Mouse (Mus musculus) heart, adult 8-10 months (tissue): Measurements from ENCODE around the gene Dync1i1. TPM values are rescaled to one million over a fixed set of nuclear protein-coding genes. Genes with fewer than 3 reads are reported as not detected.

ENCODE experiments used
- DNase-seq: peaks from one replicate; pipeline ENCODE4 v3.0.0; 2022; ENCODE audit warnings: low spot score
- total RNA-seq, 4 experiments: library from RNA; stranded (reverse); gene quantifications; 2 replicates each; pipeline ENCODE4 v1.2.4; 2022

Dync1i1 gene
- total RNA-seq, 4 experiments from 2014 or later = 0.37 to 1.0 (median 0.52) TPM

GRCm38 (mm10) chr6:5855526-5855925 lies 130.1 kb downstream of the Dync1i1 start:
- DNase-seq = no peak

DNA sequence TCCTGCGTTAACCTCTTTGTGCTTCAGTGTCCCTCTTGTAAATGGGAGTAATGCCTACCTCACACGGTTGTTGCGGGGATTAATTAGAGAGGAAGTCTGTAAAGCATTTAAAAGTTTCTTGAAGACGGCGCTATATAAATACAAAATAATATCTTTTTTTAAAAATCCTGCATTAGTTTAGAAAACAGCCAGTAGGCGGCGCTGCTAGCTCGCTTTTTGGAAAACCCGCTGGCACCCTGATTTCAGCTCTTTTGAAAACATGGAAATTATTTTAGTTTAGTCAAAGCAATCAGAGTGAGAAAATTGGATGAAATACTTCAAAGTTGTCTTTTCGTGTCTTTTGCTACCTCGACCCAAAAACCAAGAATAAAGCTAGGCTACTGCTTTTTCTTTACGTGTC lies 132.9 kb downstream of the Dync1i1 start:
- peak; percentile 11 for DNase-seq

DNA sequence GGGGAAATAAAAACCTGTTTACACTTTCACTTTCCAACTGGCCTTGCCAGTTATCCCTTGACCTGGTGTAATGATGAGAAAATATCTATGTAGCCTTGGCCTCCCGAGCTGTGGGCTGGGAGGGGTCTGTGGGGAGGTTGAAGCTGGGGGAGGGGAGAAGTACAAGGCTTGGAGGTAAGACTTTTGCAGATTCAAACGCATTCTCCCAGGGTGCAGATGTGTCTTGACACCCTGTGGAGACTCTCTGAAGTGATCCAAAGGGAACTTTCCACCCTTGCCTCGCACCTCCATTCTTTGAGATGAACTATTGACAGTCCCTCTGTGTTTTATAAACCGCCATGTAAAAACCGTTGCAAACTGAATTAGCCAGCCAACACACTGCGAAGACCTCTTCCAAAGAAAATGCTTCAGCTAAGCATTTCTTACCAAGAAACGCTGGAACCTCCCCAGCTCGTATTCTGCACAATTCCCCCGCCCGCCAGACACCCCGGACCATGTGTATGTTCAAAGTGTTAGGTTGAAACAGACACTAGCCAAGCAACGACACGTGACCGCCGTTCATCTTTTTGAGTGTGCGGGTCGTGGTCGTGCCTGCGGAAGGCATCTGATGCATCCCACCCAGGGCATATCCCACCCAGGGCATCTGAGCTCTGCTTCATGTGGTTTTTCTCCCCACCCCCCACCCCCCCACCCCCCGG lies 133.6 kb downstream of the Dync1i1 start:
- DNase-seq = no peak

GRCm38 (mm10) chr6:5859630-5860029 lies 134.2 kb downstream of the Dync1i1 start:
- DNase-seq = no peak

- DNase-seq = no peak
These were observed 140.7 kb downstream of the Dync1i1 start for GRCm38 (mm10) chr6:5866091-5866490.

- DNase-seq = no peak
These were observed 141.8 kb downstream of the Dync1i1 start for GRCm38 (mm10) chr6:5867221-5867620.

DNA sequence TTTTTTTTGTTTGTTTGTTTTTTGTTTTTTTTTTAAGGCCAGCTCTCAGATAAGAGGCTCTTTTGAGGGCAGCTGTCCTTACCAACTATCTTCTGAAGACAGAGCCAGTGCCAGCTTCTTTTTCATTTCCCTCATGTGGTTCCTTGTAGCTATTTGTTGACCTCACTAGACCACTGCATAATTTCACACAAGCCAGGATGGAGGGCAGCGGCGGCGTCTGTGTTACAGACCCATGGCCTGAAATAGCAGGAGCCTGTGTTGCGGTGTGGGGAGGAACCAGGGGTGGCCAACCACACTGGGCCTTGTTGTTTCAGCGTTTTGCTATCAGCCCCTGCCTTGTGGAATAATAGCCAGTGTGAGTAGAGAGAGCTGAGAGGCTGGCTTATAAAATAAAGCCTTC lies 145.6 kb downstream of the Dync1i1 start:
- DNase-seq = no peak

DNA sequence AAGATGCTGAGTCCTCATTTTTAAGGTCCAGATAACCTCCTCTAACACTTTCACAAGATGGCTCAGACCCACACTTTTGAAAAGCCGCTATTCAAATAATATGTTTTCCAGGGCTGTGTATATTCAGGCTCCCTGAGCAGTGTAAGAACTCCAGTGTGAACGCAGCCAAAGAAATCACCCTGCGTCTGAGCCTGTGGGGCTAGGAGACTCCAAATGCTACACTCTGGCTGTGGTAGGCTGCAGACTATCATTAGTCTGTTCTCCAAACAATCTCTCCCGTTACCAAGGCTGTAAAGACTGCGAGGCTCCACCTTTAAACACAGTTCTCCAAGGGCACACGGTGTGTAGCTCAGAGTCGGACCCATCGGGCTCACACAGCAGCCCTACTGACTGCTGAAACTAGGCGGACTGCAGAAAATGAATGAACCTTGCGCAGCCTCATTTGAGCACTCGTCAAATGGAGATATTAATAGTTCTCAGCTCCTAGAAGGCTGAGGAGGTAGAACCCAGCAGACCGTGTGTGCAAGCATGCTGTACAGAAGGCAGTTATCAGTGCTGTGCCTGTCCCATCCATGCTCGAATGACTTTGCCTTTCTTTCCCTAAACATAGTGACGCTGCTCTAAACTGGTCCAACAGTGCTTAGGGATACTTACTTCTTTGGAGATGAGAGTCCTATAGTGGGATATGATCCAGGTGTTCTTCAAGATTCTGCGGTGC lies 146.3 kb downstream of the Dync1i1 start:
- no peak for DNase-seq

- no peak for DNase-seq
These were observed 163.9 kb downstream of the Dync1i1 start for GRCm38 (mm10) chr6:5889341-5889740.

DNA sequence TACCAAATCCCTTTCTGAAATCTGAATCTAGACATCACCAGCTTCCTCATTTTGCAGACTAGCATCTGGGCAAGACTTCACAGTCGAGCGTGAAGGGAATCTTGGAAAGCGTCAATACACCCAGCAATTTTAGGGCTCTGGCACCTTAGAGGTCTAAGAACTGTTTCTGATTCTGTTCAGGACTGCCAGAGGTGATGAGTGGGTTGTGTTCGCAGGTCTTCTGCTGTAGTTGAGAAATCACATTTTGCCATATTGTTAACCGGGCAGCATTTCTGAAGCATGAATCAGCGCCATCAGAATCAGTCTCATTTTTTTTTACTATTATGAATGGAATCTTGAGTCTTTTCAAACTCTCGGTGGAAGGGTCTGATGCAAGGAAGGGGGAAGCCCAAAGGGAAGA lies 185.9 kb downstream of the Dync1i1 start:
- no peak for DNase-seq

- no peak for DNase-seq
These were observed 189.6 kb downstream of the Dync1i1 start for GRCm38 (mm10) chr6:5915028-5915427.

DNA sequence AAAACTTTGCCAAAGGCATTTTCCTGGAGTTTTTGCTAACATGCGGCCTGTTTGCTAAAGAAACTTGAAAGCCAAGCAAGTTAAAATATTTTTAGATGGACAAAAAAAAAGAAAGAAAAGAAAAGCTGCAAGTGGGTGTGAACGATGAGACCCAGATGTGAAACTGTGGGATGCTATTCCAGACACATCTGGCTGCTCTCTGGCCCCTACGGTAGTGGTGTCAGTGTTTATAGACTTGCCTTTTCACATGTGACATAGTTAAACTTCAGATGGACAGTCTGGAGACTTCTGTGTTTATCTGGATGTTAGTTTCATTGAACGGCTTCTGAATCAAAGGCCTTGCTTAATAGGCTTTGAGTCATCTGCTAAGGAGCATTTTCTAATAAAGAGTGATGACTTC lies 195.2 kb downstream of the Dync1i1 start:
- no peak for DNase-seq

DNA sequence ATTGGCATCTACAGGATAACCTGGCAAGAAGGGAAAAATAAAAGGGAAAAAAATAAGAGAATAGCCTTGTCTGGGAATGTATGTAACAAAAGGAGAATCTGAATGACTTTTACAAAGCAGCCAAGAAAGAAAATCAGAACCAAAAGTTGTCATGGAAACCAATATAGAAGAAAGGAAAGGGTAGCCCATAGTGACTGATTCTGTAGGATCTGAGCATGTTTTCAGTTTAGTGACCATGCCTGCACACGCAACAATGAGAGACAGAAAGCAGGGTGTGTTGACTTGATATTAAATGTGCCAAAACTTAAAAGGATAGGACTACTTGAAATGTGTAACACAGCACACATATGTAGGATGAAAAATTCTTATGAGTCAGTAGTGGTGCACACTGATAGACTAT lies 197.2 kb downstream of the Dync1i1 start:
- DNase-seq = no peak

DNA sequence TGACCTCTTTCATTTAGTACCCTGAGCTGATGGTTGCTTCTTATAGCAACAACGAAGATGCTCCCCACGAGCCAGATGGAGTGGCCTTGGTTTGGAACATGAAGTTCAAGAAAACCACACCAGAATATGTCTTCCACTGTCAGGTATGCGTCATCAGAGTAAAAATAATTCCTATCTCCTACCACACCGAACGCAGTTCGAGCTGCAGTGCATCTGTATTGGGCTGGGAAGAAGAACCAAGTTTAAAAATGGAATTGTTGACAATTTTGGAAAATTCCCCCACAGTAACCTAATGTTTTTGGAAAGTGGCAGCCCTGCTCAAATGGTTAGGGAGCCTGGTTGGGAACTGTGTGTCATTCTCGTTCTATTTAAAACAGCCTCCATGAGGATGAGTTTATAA lies 197.7 kb downstream of the Dync1i1 start:
- DNase-seq = no peak

GRCm38 (mm10) chr6:5930140-5930539 lies 204.7 kb downstream of the Dync1i1 start:
- DNase-seq = no peak

DNA sequence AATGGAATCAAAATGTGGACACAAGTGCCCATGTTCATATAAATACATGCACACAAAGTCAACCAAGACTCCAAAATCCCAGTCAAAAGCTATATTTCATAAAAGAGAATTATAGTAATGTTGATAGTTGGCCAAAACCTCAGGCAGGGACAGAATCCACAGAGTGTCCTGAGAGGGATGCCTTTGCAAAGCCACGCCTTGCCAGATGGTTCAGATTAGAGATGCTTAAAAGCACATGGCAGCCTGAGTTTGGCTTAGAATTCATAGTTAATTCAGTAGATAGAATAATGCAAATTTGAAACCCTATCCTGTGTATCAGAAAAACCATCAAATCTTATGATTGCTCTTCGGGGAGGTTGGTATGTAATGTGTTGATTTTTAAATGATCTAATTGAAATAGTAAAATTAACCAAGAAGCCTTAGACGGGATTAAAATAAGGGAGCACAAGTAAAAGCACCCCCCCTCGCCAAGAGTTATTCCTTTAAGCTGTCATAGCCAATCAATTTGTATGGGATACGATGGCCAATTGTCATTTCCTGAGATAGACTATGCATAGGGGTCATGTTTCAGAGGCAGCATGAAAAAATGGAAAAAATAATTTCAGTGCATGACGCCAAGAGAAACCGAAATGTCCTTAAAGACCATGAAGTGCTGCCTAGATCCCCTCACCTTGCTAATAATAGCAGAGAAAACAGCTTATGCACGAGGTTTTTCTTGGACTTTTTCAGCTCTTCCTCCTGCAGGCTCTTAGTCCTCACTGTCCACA lies 210.3 kb downstream of the Dync1i1 start:
- DNase-seq = no peak

DNA sequence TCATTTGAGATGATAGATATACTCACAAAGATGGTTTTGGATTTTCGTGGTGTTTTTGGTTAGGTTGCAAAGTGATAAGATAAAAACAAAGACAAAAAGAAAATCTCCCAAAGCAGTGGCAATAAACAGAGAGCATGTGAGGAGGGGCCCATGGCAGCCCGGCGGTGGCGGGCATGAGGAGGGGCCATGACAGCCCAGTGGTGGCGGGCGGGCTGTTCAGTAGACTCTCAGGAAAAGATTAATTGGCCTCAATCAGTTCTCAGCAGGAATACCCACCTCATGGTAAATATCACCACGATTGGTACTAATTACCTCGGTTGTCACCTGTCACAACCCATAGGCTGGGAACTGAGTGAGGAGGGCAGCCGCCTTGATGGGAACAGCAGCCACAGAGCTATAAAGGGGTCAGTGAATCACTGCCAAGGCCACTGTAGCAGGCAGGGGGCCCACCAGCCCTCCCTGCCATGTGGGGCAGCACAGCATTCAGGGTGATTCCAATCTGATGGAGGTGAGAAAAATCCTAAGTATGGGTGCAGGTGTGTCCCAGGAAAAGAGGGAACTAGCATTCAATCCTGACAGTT lies 224.5 kb downstream of the Dync1i1 start:
- no peak for DNase-seq

- no peak for DNase-seq
These were observed 231.0 kb downstream of the Dync1i1 start for GRCm38 (mm10) chr6:5956316-5956913.

DNA sequence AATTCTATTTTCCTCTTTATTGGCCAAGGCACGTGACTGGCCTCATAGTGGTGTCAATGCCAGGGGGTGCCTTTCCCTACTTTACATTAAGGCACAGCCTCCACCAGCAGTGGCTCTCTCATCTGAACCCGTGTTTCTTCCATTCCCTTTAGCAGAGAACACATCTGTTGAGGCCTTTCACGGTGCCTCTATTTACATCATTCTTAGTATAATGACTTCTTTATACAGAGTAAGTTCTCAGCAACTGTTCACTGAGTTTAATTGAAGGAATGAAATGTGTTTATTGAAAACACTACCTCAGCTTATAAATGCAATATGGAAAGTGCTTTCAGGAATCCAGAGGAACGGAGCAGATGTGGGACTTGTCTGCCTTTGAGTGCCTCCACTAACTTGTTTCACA lies 235.3 kb downstream of the Dync1i1 start:
- no peak for DNase-seq

GRCm38 (mm10) chr6:5961960-5962359 lies 236.5 kb downstream of the Dync1i1 start:
- DNase-seq = no peak

GRCm38 (mm10) chr6:5966376-5966775 lies 240.9 kb downstream of the Dync1i1 start:
- no peak for DNase-seq
